Mouse (Mus musculus) testis, postnatal 14 days (tissue): ENCODE data around the gene Arg2.
A peak's percentile ranks its signal among the peaks of the same experiment; 100 is the strongest.

Source experiments
- DNase-seq: peaks from one replicate; pipeline ENCODE4 v3.0.0; 2021; ENCODE audit warnings: low spot score

The Arg2 gene

DNA sequence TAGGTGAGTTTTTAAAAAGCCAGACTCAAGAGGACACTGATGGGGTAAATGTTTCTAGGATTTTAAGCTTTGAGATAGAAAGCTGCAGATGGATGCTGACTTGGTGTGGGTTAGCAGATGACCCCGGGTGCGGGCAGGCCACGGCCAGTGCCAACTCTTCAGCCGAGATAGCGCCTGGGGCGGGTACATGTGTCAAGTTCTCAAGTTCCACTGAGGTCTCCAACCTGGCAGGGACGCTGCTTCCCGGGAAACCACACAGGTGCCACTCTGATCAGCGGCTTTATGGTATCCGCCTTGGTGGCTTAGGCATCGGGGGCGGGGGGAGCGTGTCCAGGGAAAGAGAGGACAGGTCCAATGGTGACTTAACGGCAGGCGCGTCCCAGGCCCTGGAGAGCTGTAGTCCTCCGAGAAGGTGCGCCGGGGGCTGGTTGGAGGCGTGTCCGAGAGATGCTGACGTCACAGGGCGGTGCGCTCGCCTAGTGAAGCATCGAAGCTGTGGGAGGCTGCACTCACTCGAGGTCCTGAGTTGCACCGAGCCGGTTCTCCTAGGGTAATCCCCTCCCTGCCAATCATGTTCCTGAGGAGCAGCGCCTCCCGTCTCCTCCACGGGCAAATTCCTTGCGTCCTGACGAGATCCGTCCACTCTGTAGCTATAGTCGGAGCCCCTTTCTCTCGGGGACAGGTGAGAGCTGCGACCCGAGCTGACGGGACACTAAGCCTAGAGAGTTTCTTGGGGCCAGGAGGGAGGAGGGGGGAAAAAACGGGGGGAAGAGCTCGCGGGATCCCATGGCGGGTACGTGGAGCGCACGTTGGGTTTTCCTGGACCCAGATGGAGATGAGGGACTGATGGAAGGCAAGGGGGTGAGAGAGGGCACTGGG lies at the start of gene Arg2:
Gene Arg2 (plus strand): TSS at position 479 of the 879 bp plus-strand sequence.
- DNase-seq: peak; percentile 70

- peak; percentile 91 for DNase-seq
These were observed 41.3 kb upstream of the Arg2 start, which contains the start of gene Pigh for GRCm38 (mm10) chr12:79089182-79089812. Gene Pigh (minus strand): TSS chr12:79089651.

- DNase-seq: no peak
These were observed 38.0 kb upstream of the Arg2 start for GRCm38 (mm10) chr12:79092569-79092968.

GRCm38 (mm10) chr12:79097106-79097752 lies 33.3 kb upstream of the Arg2 start:
- DNase-seq: no peak

GRCm38 (mm10) chr12:79103773-79104172 lies 26.8 kb upstream of the Arg2 start:
- peak; percentile 20 for DNase-seq

DNA sequence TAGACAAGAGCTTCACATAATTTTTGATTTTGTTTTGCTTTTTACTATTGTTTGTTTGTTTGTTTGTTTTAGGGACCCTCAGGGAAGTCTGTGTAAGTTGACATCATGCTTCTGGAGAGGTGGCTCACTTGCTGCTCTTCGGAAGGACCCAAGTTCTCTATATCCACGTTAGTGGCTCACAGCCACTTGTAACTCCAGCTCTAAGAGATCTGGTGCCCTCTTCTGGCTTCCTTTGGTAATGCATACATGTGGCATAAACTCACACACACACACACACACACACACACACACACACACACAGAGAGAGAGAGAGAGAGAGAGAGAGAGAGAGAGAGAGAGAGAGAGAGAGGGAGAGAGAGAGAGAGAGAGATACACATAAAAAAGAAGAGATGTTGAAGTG lies 26.0 kb upstream of the Arg2 start:
- no peak for DNase-seq

GRCm38 (mm10) chr12:79105312-79105711 lies 25.3 kb upstream of the Arg2 start:
- DNase-seq: no peak

GRCm38 (mm10) chr12:79118991-79119390 lies 11.6 kb upstream of the Arg2 start:
- DNase-seq: no peak

DNA sequence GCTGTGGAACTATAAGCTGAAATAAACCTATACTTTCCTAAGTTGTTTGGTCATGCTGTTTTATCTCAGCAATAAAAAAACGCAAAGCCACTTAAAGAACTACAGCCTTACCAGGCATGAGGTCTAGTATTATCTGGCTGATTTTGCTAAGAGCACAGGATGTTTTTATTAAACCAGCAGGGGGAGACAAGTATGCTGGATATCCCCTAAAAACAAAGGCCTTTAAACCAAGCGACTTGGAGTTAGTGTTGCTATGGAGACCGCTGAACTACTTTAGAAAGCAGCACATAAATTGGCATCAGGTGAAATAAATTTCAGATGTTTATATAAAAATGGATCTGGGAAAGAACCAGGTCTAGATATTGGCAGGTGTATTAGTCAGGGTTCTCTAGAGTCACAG lies 7.8 kb upstream of the Arg2 start:
- no peak for DNase-seq

DNA sequence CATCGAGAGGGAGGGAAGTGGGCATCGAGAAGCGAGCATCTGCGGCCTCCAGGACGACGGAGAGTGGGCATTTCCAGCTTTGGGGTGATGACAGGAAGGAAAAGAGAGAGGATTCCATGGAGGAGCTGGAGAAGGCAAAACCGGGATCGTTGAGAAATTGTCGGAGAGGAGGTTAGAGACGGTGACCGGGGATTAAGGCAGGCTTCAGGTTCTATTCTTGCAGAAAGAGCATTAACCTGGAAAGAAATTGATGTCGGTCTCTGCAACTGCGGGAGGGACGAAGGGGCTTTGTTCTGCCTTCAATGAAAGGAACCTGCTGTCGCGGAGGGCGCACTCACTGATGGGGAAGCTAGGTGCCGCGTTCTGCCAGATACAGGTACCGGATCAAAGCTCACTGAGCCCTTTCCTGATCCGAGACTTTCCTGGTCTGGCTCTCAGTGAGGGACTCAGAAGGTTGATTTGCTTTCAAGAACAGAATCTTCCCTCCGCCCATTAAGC lies 650 bp downstream of the Arg2 start:
- DNase-seq: no peak

GRCm38 (mm10) chr12:79131706-79132460 lies 1.3 kb downstream of the Arg2 start:
- no peak for DNase-seq

DNA sequence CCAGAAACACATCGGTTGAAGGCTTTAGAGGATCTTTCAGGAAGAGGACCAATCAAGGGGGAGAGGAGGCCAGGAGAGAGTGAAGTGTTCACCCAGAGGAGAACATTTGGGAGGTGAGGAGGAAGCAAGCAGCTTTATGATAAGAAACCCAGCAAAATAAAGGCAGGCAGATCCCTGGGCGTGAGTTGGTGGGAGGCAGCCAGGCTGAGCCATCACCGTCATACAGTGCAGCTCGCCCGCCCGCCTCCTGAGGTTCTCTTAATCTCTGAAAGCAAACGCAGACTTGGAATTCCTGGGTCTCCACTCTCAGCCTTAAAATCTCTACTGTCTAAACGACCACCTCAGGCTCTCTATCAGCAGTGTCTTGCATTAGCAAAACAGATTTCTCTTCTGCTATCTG lies 4.1 kb downstream of the Arg2 start:
- DNase-seq: no peak

DNA sequence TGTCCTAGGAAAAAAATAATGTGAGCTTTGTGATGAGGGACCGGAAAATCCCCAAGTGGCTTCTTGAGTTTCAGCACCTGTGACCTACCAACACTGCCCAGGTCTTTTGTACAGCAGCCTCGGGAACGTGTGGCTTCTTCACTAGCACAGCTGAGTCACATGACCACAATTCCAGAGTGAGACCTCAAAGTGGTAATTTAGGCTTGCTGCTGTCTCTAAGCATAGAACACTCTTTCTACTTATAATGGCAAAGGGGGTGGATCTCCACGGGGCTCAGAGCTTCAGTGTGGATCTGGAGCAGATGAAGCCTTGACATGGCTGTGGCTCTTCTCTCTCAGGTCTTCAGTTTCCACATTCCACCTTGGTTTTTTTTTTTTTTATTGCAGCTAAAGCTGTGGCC lies 4.5 kb downstream of the Arg2 start:
- no peak for DNase-seq

GRCm38 (mm10) chr12:79136949-79137348 lies 6.4 kb downstream of the Arg2 start:
- DNase-seq: no peak

DNA sequence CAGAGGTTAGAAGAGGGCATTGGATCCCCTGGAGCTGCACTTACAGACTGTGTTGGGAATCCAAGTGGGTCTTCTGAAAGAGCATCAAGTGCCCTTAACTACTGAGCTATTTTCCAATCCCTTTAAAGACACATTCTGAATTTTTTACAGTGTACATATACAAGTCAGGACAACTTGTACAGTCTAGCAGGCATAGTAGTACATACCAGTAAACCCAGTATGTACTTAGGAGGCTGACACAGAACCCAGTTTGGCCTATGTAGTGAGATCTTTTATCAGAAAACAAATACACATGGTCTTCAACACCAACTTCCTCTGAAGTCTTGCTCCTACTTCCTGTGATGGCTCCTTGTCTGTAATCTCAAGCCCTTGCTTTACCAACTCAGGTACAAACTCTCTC lies 8.4 kb downstream of the Arg2 start:
- DNase-seq: no peak

DNA sequence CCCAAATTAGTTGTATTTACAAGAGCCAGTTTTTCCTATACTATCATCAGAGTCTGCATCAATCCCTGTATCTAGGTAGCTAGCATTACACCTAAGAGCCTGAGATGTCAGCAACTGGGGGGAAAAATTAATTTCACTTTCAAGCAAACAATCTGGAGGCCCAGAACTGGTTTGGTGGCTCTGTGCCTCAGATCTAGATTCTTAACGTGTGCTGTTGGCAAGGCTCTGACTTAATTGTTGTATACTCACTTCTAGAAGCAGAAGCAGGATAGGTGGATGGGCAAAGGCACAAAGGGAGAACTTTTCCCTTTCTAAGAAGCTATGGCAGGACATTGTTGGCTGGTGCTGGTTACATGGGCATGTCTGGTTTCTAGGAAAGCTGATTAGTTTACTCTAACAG lies 8.8 kb downstream of the Arg2 start:
- no peak for DNase-seq

GRCm38 (mm10) chr12:79140811-79141210 lies 10.2 kb downstream of the Arg2 start:
- DNase-seq: no peak

DNA sequence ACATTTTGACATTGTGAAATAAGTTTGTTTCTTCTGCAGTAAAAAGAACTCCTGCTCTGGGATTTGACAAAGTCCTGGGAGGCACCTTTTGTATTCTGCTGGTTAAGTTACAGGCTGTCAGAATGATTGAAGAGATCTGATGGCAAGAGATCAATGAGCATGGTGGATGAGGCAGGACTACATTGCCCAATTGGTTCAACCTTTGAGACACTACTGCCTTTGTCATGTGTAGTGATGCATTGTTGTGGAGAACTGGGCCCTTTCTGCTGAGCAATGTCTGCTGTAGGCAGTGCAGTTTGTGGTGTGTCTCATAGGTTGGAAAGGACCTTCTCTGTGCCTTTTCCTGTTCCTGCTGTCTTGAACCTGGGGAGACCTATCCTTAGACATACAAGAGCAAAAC lies 10.8 kb downstream of the Arg2 start:
- DNase-seq: no peak

- no peak for DNase-seq
These were observed 19.1 kb downstream of the Arg2 start for GRCm38 (mm10) chr12:79149653-79150052.

GRCm38 (mm10) chr12:79162876-79163275 lies 32.3 kb downstream of the Arg2 start:
- DNase-seq: no peak

GRCm38 (mm10) chr12:79169173-79169572 lies 38.6 kb downstream of the Arg2 start:
- DNase-seq: no peak

GRCm38 (mm10) chr12:79170421-79170820 lies 39.8 kb downstream of the Arg2 start:
- DNase-seq: no peak
